In genomic region chr9:15653036-15653435, GRCm38 (mm10) we compare ENCODE assay signal across 15 mouse cellular contexts. TPM values are rescaled to one million over a fixed set of nuclear protein-coding genes. Genes with fewer than 3 reads are reported as not detected.
DNase-seq lines count a peak whose midpoint lies in the region; TF ChIP-seq lines count a peak whose summit lies in the region.
"Had no signal": no experiment of that assay in that cellular context is flagged by ENCODE, and none has a peak within 500 bp of the region (broad histone marks: within the 10 kb centered on the region; RNA-seq: fewer than 3 reads in every experiment).

No protein-coding gene starts in this region.

- no peak for TF ChIP-seq CTCF in brain, embryonic 14.5 days (IDR thresholded peaks at IDR 0.05; ENCODE audit: borderline replicate concordance, extremely low read depth, insufficient read depth, insufficient read length)

- TF ChIP-seq POLR2A in brain, embryonic 14.5 days (IDR thresholded peaks at IDR 0.05; ENCODE audit: borderline replicate concordance, extremely low read depth, insufficient read depth, insufficient read length, poor library complexity, severe bottlenecking) = no peak

- peak; percentile 31 for DNase-seq in left cerebral cortex, postnatal 4 days
- no peak for DNase-seq in left cerebral cortex, postnatal 14 days (ENCODE audit: low spot score in 2 of 2)
- peak; percentile 79 for DNase-seq in brain, embryonic 14.5 days (ENCODE audit: low read depth)
- peak; percentile 80 for DNase-seq in gonadal fat pad, adult 2 months (ENCODE audit: low read depth)
- peak; percentile 21 to 30 for DNase-seq in layer of hippocampus, postnatal 36 days
- DNase-seq in B cell, adult 2 months = no peak
- DNase-seq in testis, postnatal 10 days (ENCODE audit: low spot score) = no peak
- DNase-seq: cerebellum, adult 8-10 months; gastrocnemius, postnatal 14 days; heart, postnatal 4 days; kidney, adult 2 months; lung, adult 2 months; right cerebral cortex, postnatal 14 days had no signal

- intact Hi-C loops in left cerebral cortex, postnatal 4 days (cut with DNase I) = no loop called here
- intact Hi-C loops in left cerebral cortex, postnatal 14 days (cut with DNase I) = no loop called here

RNA-seq across cellular contexts. Expression of gene Deup1, which starts 25.3 kb away (rescaled TPM):
- total RNA-seq in left cerebral cortex, postnatal 4 days (2021) = 1 to 10 TPM; 1.2 to 1.5 TPM
- under 1 TPM; 0.35 to 0.68 TPM for total RNA-seq in left cerebral cortex, postnatal 14 days (2021)
- 0.63 and 1.3 TPM in 2 replicates for polyA plus RNA-seq in brain, embryonic 14.5 days (2012; rRNA removed)
- 0.30 and 0.57 TPM in 2 replicates for polyA plus RNA-seq in gonadal fat pad, adult 2 months (2012; rRNA removed)
- 1 to 10 TPM in 1 of 2 experiments, under 1 TPM in 1; 0.33 to 1.1 TPM for total RNA-seq in layer of hippocampus, postnatal 36 days (2021)
- polyA plus RNA-seq: macrophage, Patski had no signal

RNA-seq across cellular contexts. Expression of gene Slc36a4, which starts 56.5 kb away (rescaled TPM):
- total RNA-seq in left cerebral cortex, postnatal 4 days (2021) = 10 to 100 TPM; 43.3 to 48.7 TPM
- total RNA-seq in left cerebral cortex, postnatal 14 days (2021) = 10 to 100 TPM; 44.2 to 49.4 TPM
- 27.4 and 29.7 TPM in 2 replicates for polyA plus RNA-seq in brain, embryonic 14.5 days (2012; rRNA removed)
- 7.0 and 7.7 TPM in 2 replicates for polyA plus RNA-seq in gonadal fat pad, adult 2 months (2012; rRNA removed)
- 10 to 100 TPM; 45.6 to 47.5 TPM for total RNA-seq in layer of hippocampus, postnatal 36 days (2021)

Comparison
In these comparisons a context has a peak if more than half of its experiments do, and no peak if none do; other contexts are left out.
1. DNase-seq: peak in left cerebral cortex, postnatal 4 days (single experiment), brain, embryonic 14.5 days (single experiment), gonadal fat pad, adult 2 months (single experiment) and layer of hippocampus, postnatal 36 days (2 of 2); none in left cerebral cortex, postnatal 14 days (0 of 2), B cell, adult 2 months (0 of 2) and testis, postnatal 10 days (single experiment).